Mouse (Mus musculus): ENCODE data around the gene Atp5l. TPM values are rescaled to one million over a fixed set of nuclear protein-coding genes. Genes with fewer than 3 reads are reported as not detected.

Atp5l gene
- polyA plus RNA-seq, 1 experiment from 2014 or later = 757 TPM

DNA sequence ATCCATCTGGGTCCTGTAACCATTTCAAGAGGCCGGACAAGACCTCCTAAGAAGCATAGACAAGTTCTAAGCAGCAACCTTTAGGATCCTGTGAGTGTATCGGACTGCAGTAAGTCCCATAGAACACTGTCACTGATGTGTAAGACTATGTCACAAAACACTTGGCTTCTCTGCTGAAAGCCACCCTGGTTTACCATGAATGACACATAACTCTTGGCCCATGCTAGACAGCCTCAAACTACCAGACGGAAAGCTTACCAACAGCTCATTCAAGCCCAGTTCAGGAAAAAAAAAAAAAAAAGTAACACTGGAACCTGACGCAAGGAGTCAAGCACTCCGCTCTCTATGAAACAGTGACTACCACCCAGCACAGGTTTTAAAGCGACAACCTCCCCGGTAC lies 42.9 kb downstream of the Atp5l start:
- WGBS = 76% methylated on average over 7 of the region's 7 CpGs
- no peak overlapping the region for H3K4me2 ChIP-seq
- H3K4me3 ChIP-seq (replicated peaks) = no peak overlapping the region
- H3K36me3 ChIP-seq = no peaks in the 10 kb centered on the region
- H3K27me3 ChIP-seq (replicated peaks) = no peaks in the 10 kb centered on the region
- peaks cover 40% of the 10 kb centered on the region for H3K4me1 ChIP-seq
- no peak overlapping the region for H3K27ac ChIP-seq
- no peak for ATAC-seq (ENCODE audit: insufficient read depth, low FRiP score, low read depth)
- no peaks in the 10 kb centered on the region for H3K9me3 ChIP-seq
- no peak overlapping the region for H3K9ac ChIP-seq

DNA sequence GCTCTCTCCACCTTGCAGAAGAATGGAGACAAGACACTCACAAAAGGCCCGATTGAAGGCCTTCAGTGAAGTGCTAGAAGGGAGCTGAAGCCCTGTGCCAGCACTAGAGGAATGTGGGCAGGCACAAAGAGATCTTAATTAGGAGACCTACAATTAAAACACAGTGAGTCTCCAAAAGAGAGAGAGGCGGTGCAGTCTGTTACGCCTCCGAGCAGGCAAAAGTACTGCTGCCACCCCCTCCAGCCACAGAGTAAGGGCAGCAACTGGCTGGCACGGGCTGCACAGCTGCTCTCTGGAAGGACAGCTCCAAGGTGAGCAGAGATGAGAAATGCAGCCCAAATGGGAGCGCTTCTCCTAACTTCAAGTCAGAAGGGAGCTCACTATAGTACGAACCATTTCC lies 45.1 kb downstream of the Atp5l start:
- H3K27ac ChIP-seq = no peak overlapping the region
- H3K4me3 ChIP-seq (replicated peaks) = no peak overlapping the region
- no peaks in the 10 kb centered on the region for H3K27me3 ChIP-seq (replicated peaks)
- peaks cover 43% of the 10 kb centered on the region for H3K4me1 ChIP-seq
- no peaks in the 10 kb centered on the region for H3K36me3 ChIP-seq
- no peak overlapping the region for H3K9ac ChIP-seq
- no peak overlapping the region for H3K4me2 ChIP-seq
- ATAC-seq (ENCODE audit: insufficient read depth, low FRiP score, low read depth) = no peak
- WGBS = 75% methylated on average over 7 of the region's 7 CpGs
- H3K9me3 ChIP-seq = no peaks in the 10 kb centered on the region

DNA sequence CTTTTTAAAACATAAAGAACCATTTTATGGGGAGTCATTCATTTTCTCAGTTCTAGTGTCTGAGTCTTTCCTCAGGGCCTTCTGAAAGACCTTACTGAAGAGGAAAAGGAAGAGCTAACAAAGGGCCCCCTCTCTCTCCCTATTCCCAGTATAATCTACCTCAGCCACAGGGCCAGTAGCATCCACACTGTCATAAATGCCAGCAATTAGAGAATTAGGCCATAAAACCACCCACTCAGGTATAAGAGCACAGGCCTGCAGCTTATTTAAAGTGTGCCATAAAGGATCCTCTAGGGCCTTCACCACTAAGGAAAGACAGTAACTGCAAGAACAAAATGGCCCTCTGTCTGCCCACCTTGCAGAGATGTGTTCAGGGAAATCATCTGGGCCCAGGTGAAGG lies 46.3 kb downstream of the Atp5l start:
- H3K36me3 ChIP-seq = no peaks in the 10 kb centered on the region
- H3K27ac ChIP-seq = no peak overlapping the region
- no peak overlapping the region for H3K9ac ChIP-seq
- no peak for ATAC-seq (ENCODE audit: insufficient read depth, low FRiP score, low read depth)
- H3K4me3 ChIP-seq (replicated peaks) = no peak overlapping the region
- no peaks in the 10 kb centered on the region for H3K27me3 ChIP-seq (replicated peaks)
- H3K4me1 ChIP-seq = peaks cover 34% of the 10 kb centered on the region
- H3K4me2 ChIP-seq = no peak overlapping the region
- H3K9me3 ChIP-seq = no peaks in the 10 kb centered on the region

DNA sequence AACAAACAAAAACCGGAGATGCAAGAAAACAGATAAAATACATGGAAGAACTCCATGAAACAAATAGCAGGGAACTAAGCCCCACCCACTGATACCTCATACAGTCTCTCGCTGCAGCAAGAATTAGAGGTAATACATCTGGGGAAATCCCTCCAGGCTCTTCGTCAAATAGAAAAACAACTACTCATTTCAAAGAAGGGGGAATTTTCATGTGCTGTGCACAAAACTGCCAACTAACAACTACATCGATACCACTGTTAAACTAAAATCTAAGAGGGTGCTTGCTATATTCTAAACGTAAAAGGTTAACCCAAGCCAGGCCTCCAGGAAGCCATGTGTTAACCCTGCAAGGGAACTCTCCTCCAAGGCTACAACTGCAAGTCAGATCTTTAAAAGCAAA lies 46.9 kb downstream of the Atp5l start:
- H3K9ac ChIP-seq = no peak overlapping the region
- no peak overlapping the region for H3K4me2 ChIP-seq
- H3K27ac ChIP-seq = no peak overlapping the region
- no peak for ATAC-seq (ENCODE audit: insufficient read depth, low FRiP score, low read depth)
- H3K4me3 ChIP-seq (replicated peaks) = no peak overlapping the region
- no peaks in the 10 kb centered on the region for H3K27me3 ChIP-seq (replicated peaks)
- H3K36me3 ChIP-seq = no peaks in the 10 kb centered on the region
- H3K4me1 ChIP-seq = peaks cover 29% of the 10 kb centered on the region
- H3K9me3 ChIP-seq = no peaks in the 10 kb centered on the region
- WGBS = 44% methylated on average over 5 of the region's 5 CpGs

DNA sequence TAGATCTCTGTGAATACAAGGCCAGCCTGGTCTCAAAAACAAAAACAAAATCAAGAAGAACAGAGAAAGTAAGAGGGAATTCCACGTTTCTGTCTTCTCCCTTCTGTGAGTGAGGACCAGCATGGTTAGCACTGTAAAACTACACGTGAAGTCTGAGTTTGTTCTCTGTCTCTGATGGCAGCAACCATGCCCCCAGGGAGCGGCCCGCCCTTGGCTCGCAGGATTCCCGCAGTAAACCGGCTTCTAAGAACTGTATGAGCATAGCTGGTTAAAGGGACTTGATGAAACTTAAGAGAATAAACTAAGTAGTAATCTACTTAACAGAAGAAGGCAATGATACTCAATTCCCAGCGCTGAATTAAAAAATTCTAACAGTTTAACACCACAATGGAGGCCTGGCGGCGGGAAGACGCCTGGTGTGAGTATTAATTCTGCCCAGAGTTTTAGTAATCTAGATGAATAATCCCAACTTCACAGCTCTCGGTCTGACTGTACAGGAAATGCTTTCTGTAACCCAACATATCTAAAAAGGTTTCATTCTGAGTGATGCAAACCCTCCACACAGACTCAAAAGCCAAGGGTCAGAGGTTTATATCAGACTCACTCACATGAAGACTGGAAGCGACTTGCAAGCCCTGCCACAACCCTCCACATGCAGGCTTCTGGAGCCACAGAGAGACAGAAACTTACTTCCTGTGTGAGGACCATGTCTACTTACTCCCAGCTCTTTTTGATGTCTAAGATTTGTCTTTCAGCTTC lies 52.0 kb downstream of the Atp5l start:
- no peak overlapping the region for H3K4me2 ChIP-seq
- 81% methylated on average over 13 of the region's 13 CpGs for WGBS
- H3K27ac ChIP-seq = no peak overlapping the region
- ATAC-seq (ENCODE audit: insufficient read depth, low FRiP score, low read depth) = no peak
- H3K4me3 ChIP-seq (replicated peaks) = no peak overlapping the region
- 0 out of 2 replicates have a peak, but pooled peaks cover 5% of the 10 kb centered on the region for H3K4me1 ChIP-seq
- no peaks in the 10 kb centered on the region for H3K9me3 ChIP-seq
- H3K9ac ChIP-seq = no peak overlapping the region
- H3K36me3 ChIP-seq = peaks cover 5% of the 10 kb centered on the region; the same call in 1 of the 2 replicates
- no peaks in the 10 kb centered on the region for H3K27me3 ChIP-seq (replicated peaks)

DNA sequence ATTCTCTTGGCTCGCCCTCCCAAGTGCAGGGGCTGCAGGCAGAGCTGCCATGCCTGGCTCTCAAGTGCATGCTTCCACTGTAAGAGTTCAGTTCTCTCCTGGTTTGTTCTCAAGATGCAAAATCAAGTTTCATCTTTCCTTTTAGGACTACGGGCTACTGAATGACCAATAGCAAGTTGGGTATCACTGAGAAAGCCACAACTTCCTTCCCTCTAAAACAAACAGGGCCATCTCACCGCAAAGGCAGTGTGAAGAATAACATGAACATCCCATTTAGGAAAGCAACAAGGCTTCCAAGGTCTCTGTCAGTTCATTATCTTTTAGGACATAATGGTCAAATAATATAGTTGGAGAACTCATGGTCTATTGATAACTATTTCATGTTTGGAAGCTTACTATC lies 52.9 kb downstream of the Atp5l start:
- Histone ChIP-seq H3K27me3 (replicated peaks) (no peaks in the 10 kb centered on the region), H3K36me3 (peaks cover 5% of the 10 kb centered on the region; the same call in 1 of the 2 replicates), H3K9ac (no peak overlapping the region), H3K4me3 (replicated peaks) (no peak overlapping the region), H3K4me2 (no peak overlapping the region), H3K27ac (no peak overlapping the region), H3K9me3 (no peaks in the 10 kb centered on the region), H3K4me1 (0 out of 2 replicates have a peak, but pooled peaks cover 2% of the 10 kb centered on the region)
- ATAC-seq (ENCODE audit: insufficient read depth, low FRiP score, low read depth) = no peak
- 77% methylated on average over 3 of the region's 3 CpGs for WGBS

DNA sequence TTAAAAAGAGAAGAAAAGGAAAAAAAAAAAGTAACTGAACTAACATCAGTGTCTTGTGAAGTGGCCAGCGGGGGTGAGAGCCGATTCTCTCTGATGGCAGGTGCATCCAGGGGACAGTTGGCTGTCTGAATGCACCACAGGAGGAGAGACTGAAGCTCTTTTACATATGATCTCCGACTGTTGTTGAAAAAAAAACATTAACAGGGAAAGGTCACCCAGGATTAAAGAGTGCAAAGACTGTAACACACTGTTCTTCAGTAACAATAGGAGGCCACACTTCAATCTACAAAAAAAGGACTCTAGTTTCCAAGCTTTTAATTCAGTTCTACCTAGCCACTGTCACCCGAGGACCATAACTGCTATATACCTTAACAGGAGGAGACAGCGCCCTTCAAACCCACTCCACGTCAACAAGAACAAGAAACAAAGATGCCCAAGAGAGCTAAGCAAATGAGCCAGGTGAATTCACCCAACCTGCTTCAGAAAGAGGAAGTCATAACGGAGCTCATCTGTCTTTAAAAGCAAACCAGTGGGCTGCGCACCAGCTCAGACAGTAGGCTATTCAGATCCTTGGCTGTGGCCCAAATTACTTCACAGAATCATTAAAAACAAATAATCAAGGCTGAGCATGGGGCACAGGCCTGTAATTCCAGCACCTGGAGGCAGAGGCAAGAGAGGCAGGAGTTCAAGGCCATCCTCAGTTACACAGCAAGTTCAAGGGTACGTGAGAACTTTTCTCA lies 53.9 kb downstream of the Atp5l start:
- Histone ChIP-seq H3K4me2 (no peak overlapping the region), H3K27ac (no peak overlapping the region), H3K9me3 (no peaks in the 10 kb centered on the region), H3K4me3 (replicated peaks) (no peak overlapping the region), H3K9ac (no peak overlapping the region), H3K36me3 (peaks cover 8% of the 10 kb centered on the region), H3K27me3 (replicated peaks) (no peaks in the 10 kb centered on the region), H3K4me1 (no peaks in the 10 kb centered on the region)
- 64% methylated on average over 9 of the region's 9 CpGs for WGBS
- peak; percentile 27; the same call in 1 of the 2 replicates for ATAC-seq (ENCODE audit: insufficient read depth, low FRiP score, low read depth)

Other genes with a start within 250 kb of the Atp5l start
- gene Treh, start 247.5 kb downstream of the Atp5l start, polyA plus RNA-seq (2015; fragmentation: Nextera tagmentation; extraction: Ambion mirVana) = 0.13 TPM in 1 of 2 replicates, not detected in the other
- gene Phldb1, start 185.5 kb downstream of the Atp5l start, polyA plus RNA-seq (2015; fragmentation: Nextera tagmentation; extraction: Ambion mirVana) = 24.0 and 25.4 TPM in 2 replicates
- 189 and 208 TPM in 2 replicates for gene Arcn1, start 152.9 kb downstream of the Atp5l start, polyA plus RNA-seq (2015; fragmentation: Nextera tagmentation; extraction: Ambion mirVana)
- gene Ift46, start 152.8 kb downstream of the Atp5l start, polyA plus RNA-seq (2015; fragmentation: Nextera tagmentation; extraction: Ambion mirVana) = 84.3 and 84.4 TPM in 2 replicates
- 3.4 and 3.8 TPM in 2 replicates for gene Tmem25, start 121.4 kb downstream of the Atp5l start, polyA plus RNA-seq (2015; fragmentation: Nextera tagmentation; extraction: Ambion mirVana)
- gene Ttc36, start 117.7 kb downstream of the Atp5l start, polyA plus RNA-seq (2015; fragmentation: Nextera tagmentation; extraction: Ambion mirVana) = 2.3 and 9.4 TPM in 2 replicates
- gene Kmt2a, start 39.4 kb downstream of the Atp5l start, polyA plus RNA-seq (2015; fragmentation: Nextera tagmentation; extraction: Ambion mirVana) = 14.1 and 14.2 TPM in 2 replicates
- gene Ube4a, start 44.9 kb upstream of the Atp5l start, polyA plus RNA-seq (2015; fragmentation: Nextera tagmentation; extraction: Ambion mirVana) = 25.7 and 28.4 TPM in 2 replicates
- gene Cd3g, start 59.7 kb upstream of the Atp5l start, polyA plus RNA-seq (2015; fragmentation: Nextera tagmentation; extraction: Ambion mirVana) = 0.43 and 1.0 TPM in 2 replicates
- 0.10 TPM in 1 of 2 replicates, not detected in the other for gene Cd3d, start 61.0 kb upstream of the Atp5l start, polyA plus RNA-seq (2015; fragmentation: Nextera tagmentation; extraction: Ambion mirVana)
- 2.1 and 2.5 TPM in 2 replicates for gene Cd3e, start 88.9 kb upstream of the Atp5l start, polyA plus RNA-seq (2015; fragmentation: Nextera tagmentation; extraction: Ambion mirVana)
- gene Mpzl2, start 119.1 kb upstream of the Atp5l start, polyA plus RNA-seq (2015; fragmentation: Nextera tagmentation; extraction: Ambion mirVana) = 31.4 and 32.8 TPM in 2 replicates
- gene Mpzl3, start 134.4 kb upstream of the Atp5l start, polyA plus RNA-seq (2015; fragmentation: Nextera tagmentation; extraction: Ambion mirVana) = 6.4 and 7.8 TPM in 2 replicates
- gene Jaml, start 158.4 kb upstream of the Atp5l start, polyA plus RNA-seq (2015; fragmentation: Nextera tagmentation; extraction: Ambion mirVana) = 24.3 and 25.6 TPM in 2 replicates
- gene Scn2b, start 197.0 kb upstream of the Atp5l start, polyA plus RNA-seq (2015; fragmentation: Nextera tagmentation; extraction: Ambion mirVana) = 3.9 and 4.2 TPM in 2 replicates
- 0.27 and 0.34 TPM in 2 replicates for gene Scn4b, start 217.7 kb upstream of the Atp5l start, polyA plus RNA-seq (2015; fragmentation: Nextera tagmentation; extraction: Ambion mirVana)

Measured in stomach, embryonic 15.5 days (tissue).